Mouse (Mus musculus) intestine, embryonic 14.5 days (tissue): ENCODE data around the gene Nccrp1. TPM values are rescaled to one million over a fixed set of nuclear protein-coding genes. Genes with fewer than 3 reads are reported as not detected.

Experiments
- ATAC-seq: fragments of 200-750 bp; cut with Nextera tagmentation; replicated peaks from 2 replicates; pipeline ENCODE4 v1.8.0; 2017; ENCODE audit warnings: low read depth, moderate number of reproducible peaks, moderate TSS enrichment, moderate library complexity; ENCODE audit not compliant: low FRiP score, low TSS enrichment
- DNase-seq: peaks from one replicate; pipeline ENCODE4 v3.0.0-alpha.2; 2018; ENCODE audit warnings: low spot score
- H3K27ac ChIP-seq: fragments of 300-500 bp; sonication (generic); 2 replicates; pipeline ENCODE4 v1.5.1; 2014; ENCODE audit warnings: low read depth, mild to moderate bottlenecking, control low read depth
- H3K27me3 ChIP-seq: fragments of 300-500 bp; sonication (generic); replicated peaks from 2 replicates; pipeline ENCODE4 v1.6.1; 2014; ENCODE audit warnings: low read length, control low read depth; ENCODE audit not compliant: control insufficient read depth, insufficient read depth
- H3K36me3 ChIP-seq: fragments of 300-500 bp; sonication (generic); 2 replicates; pipeline ENCODE4 v1.6.1; 2014; ENCODE audit warnings: low read length, control low read depth; ENCODE audit not compliant: control insufficient read depth, insufficient read depth
- H3K4me1 ChIP-seq: fragments of 300-500 bp; sonication (generic); replicated peaks from 2 replicates; pipeline ENCODE4 v1.6.1; 2014; ENCODE audit warnings: low read length, control low read depth, mixed read lengths; ENCODE audit not compliant: control insufficient read depth, insufficient read depth
- H3K4me2 ChIP-seq: fragments of 300-500 bp; sonication (generic); 2 replicates; pipeline ENCODE4 v1.6.1; 2014; ENCODE audit warnings: low read length
- H3K4me3 ChIP-seq: fragments of 300-500 bp; sonication (generic); 2 replicates; pipeline ENCODE4 v1.5.1; 2014; ENCODE audit warnings: low read depth, low read length, control low read depth, mixed read lengths
- H3K9ac ChIP-seq: fragments of 300-500 bp; sonication (generic); 2 replicates; pipeline ENCODE4 v1.6.1; 2014; ENCODE audit warnings: mild to moderate bottlenecking, low read length
- H3K9me3 ChIP-seq: fragments of 300-500 bp; sonication (generic); 2 replicates; pipeline ENCODE4 v1.6.1; 2016; ENCODE audit warnings: low read length, control low read depth; ENCODE audit not compliant: control insufficient read depth
- WGBS: fragments of 180-500 bp; shearing (Covaris S2); extraction: QIAGEN DNeasy Blood & Tissue Kit; methylation state at CpG from one replicate; pipeline ENCODE4 v1.1.7; 2014; 5-methylcytosine and 5-hydroxymethylcytosine counted together
- polyA plus RNA-seq: library from polyadenylated mRNA; unstranded; fragments of >200 nt; fragmentation: Nextera tagmentation; extraction: Ambion mirVana; gene quantifications from 2 replicates; pipeline ENCODE4 v1.2.1, GENCODE M21; 2014

Nccrp1 gene
- polyA plus RNA-seq, 1 experiment from 2014 or later: not detected

- 94% methylated on average over 13 of the region's 13 CpGs for WGBS
- Histone ChIP-seq H3K4me3 (no peak overlapping the region), H3K4me2 (no peak overlapping the region), H3K27me3 (no peaks in the 10 kb centered on the region), H3K9me3 (no peaks in the 10 kb centered on the region), H3K4me1 (no peaks in the 10 kb centered on the region), H3K36me3 (peaks cover 94% of the 10 kb centered on the region), H3K27ac (no peak overlapping the region), H3K9ac (no peak overlapping the region)
- DNase-seq: no peak
- no peak for ATAC-seq
These were observed 15.3 kb upstream of the Nccrp1 start for GRCm38 (mm10) chr7:28562371-28562770.

GRCm38 (mm10) chr7:28561967-28562366 lies 14.9 kb upstream of the Nccrp1 start:
- DNase-seq (no peak), ATAC-seq (no peak)
- Histone ChIP-seq H3K4me1 (no peaks in the 10 kb centered on the region), H3K36me3 (peaks cover 90% of the 10 kb centered on the region), H3K9ac (no peak overlapping the region), H3K4me3 (no peak overlapping the region), H3K27ac (no peak overlapping the region), H3K4me2 (no peak overlapping the region), H3K27me3 (no peaks in the 10 kb centered on the region), H3K9me3 (no peaks in the 10 kb centered on the region)
- WGBS: 87% methylated on average over 11 of the region's 11 CpGs

GRCm38 (mm10) chr7:28560856-28561255 lies 13.8 kb upstream of the Nccrp1 start:
- DNase-seq (no peak), ATAC-seq (no peak)
- no peaks in the 10 kb centered on the region for H3K27me3 ChIP-seq
- no peaks in the 10 kb centered on the region for H3K9me3 ChIP-seq
- H3K4me3 ChIP-seq: no peak overlapping the region
- WGBS: 94% methylated on average over 10 of the region's 10 CpGs
- no peaks in the 10 kb centered on the region for H3K4me1 ChIP-seq
- no peak overlapping the region for H3K4me2 ChIP-seq
- H3K36me3 ChIP-seq: peaks cover 79% of the 10 kb centered on the region
- no peak overlapping the region for H3K9ac ChIP-seq
- no peak overlapping the region for H3K27ac ChIP-seq

- 49% methylated on average over 4 of the region's 4 CpGs for WGBS
- no peak overlapping the region for H3K9ac ChIP-seq
- ATAC-seq (no peak), DNase-seq (no peak)
- peaks cover 57% of the 10 kb centered on the region for H3K36me3 ChIP-seq
- no peaks in the 10 kb centered on the region for H3K27me3 ChIP-seq
- no peak overlapping the region for H3K4me3 ChIP-seq
- no peaks in the 10 kb centered on the region for H3K9me3 ChIP-seq
- H3K27ac ChIP-seq: no peak overlapping the region
- H3K4me1 ChIP-seq: no peaks in the 10 kb centered on the region
- no peak overlapping the region for H3K4me2 ChIP-seq
These were observed 11.4 kb upstream of the Nccrp1 start for GRCm38 (mm10) chr7:28558486-28558885.

GRCm38 (mm10) chr7:28557708-28558107 lies 10.7 kb upstream of the Nccrp1 start:
- H3K4me3 ChIP-seq: no peak overlapping the region
- H3K9ac ChIP-seq: no peak overlapping the region
- H3K4me2 ChIP-seq: no peak overlapping the region
- no peak for ATAC-seq
- H3K27ac ChIP-seq: no peak overlapping the region
- no peaks in the 10 kb centered on the region for H3K9me3 ChIP-seq
- no peaks in the 10 kb centered on the region for H3K27me3 ChIP-seq
- H3K36me3 ChIP-seq: peaks cover 49% of the 10 kb centered on the region
- no peaks in the 10 kb centered on the region for H3K4me1 ChIP-seq
- WGBS: 80% methylated on average over 6 of the region's 6 CpGs
- DNase-seq: no peak

GRCm38 (mm10) chr7:28557069-28557468 lies 10.0 kb upstream of the Nccrp1 start:
- no peak for ATAC-seq

GRCm38 (mm10) chr7:28555939-28556535 lies 9.0 kb upstream of the Nccrp1 start:
- no peak overlapping the region for H3K4me2 ChIP-seq

More at GRCm38 (mm10) chr7:28557069-28557468, 10.0 kb upstream of the Nccrp1 start:
- no peak overlapping the region for H3K4me3 ChIP-seq
- no peaks in the 10 kb centered on the region for H3K27me3 ChIP-seq
- peaks cover 43% of the 10 kb centered on the region for H3K36me3 ChIP-seq
- H3K4me2 ChIP-seq: no peak overlapping the region
- no peaks in the 10 kb centered on the region for H3K9me3 ChIP-seq
- DNase-seq: no peak
- no peak overlapping the region for H3K9ac ChIP-seq
- H3K27ac ChIP-seq: no peak overlapping the region
- H3K4me1 ChIP-seq: no peaks in the 10 kb centered on the region
- 61% methylated on average over 5 of the region's 5 CpGs for WGBS

GRCm38 (mm10) chr7:28553076-28553475 lies 6.0 kb upstream of the Nccrp1 start:
- H3K27ac ChIP-seq: no peak overlapping the region
- no peak for DNase-seq
- no peaks in the 10 kb centered on the region for H3K4me1 ChIP-seq
- no peak for ATAC-seq
- H3K9me3 ChIP-seq: no peaks in the 10 kb centered on the region
- 0 out of 2 replicates have a peak, but pooled peaks cover under 1% of the 10 kb centered on the region for H3K27me3 ChIP-seq
- H3K4me3 ChIP-seq: no peak overlapping the region
- no peak overlapping the region for H3K4me2 ChIP-seq
- H3K9ac ChIP-seq: no peak overlapping the region
- WGBS: 87% methylated on average over 6 of the region's 6 CpGs
- peaks cover 4% of the 10 kb centered on the region; the same call in 1 of the 2 replicates for H3K36me3 ChIP-seq

More at GRCm38 (mm10) chr7:28555939-28556535, 9.0 kb upstream of the Nccrp1 start:
- DNase-seq (no peak), ATAC-seq (no peak)
- H3K9me3 ChIP-seq: no peaks in the 10 kb centered on the region
- no peak overlapping the region for H3K27ac ChIP-seq
- H3K27me3 ChIP-seq: no peaks in the 10 kb centered on the region
- no peak overlapping the region for H3K9ac ChIP-seq
- H3K36me3 ChIP-seq: peaks cover 33% of the 10 kb centered on the region
- H3K4me1 ChIP-seq: no peaks in the 10 kb centered on the region
- H3K4me3 ChIP-seq: no peak overlapping the region
- WGBS: 13% methylated on average over 5 of the region's 5 CpGs

- H3K36me3 ChIP-seq: no peaks in the 10 kb centered on the region
- no peak overlapping the region for H3K27ac ChIP-seq
- DNase-seq (no peak), ATAC-seq (no peak)
- 71% methylated on average over 7 of the region's 7 CpGs for WGBS
- no peak overlapping the region for H3K4me3 ChIP-seq
- peaks cover 39% of the 10 kb centered on the region for H3K27me3 ChIP-seq
- H3K9me3 ChIP-seq: no peaks in the 10 kb centered on the region
- H3K4me2 ChIP-seq: no peak overlapping the region
- no peak overlapping the region for H3K9ac ChIP-seq
- H3K4me1 ChIP-seq: no peaks in the 10 kb centered on the region
These were observed 574 bp upstream of the Nccrp1 start for GRCm38 (mm10) chr7:28547628-28548027.
